Mouse (Mus musculus) frontal cortex, adult (tissue): Measurements from ENCODE around the gene Ypel2.

Source experiments
- ATAC-seq: cut with Nextera tagmentation; 2 replicates; pipeline ENCODE4 v1.9.2; 2017; ENCODE audit warnings: mild to moderate bottlenecking, moderate library complexity, mixed read lengths; ENCODE audit not compliant: low TSS enrichment

Gene Ypel2

GRCm38 (mm10) chr11:86895567-86895966 is 97.9 kb downstream of the Ypel2 start:
- no peak for ATAC-seq

GRCm38 (mm10) chr11:86895156-86895555 is 98.4 kb downstream of the Ypel2 start:
- no peak for ATAC-seq

- ATAC-seq, result peak; percentile 90
Observed at GRCm38 (mm10) chr11:86894171-86894577, 99.3 kb downstream of the Ypel2 start.

GRCm38 (mm10) chr11:86892996-86893670 is 100.4 kb downstream of the Ypel2 start:
- ATAC-seq, result peak; percentile 47; the same call in 1 of the 2 replicates
